Mouse (Mus musculus) CH12.LX (cell line): Measurements from ENCODE around the gene Ap3d1. TPM values are rescaled to one million over a fixed set of nuclear protein-coding genes. Genes with fewer than 3 reads are reported as not detected.

ENCODE experiments used
- DNase-seq: peaks from one replicate; pipeline ENCODE4 v3.0.0-alpha.2; 2013; ENCODE audit errors: extremely low read depth
- H3K27ac ChIP-seq: 2 replicates; pipeline ENCODE4 v1.5.1; 2012; ENCODE audit warnings: low read depth, mild to moderate bottlenecking, control low read depth, moderate library complexity; ENCODE audit not compliant: insufficient read depth
- H3K27me3 ChIP-seq: replicated peaks from 2 replicates; pipeline ENCODE3; 2012; ENCODE audit warnings: inconsistent platforms
- H3K36me3 ChIP-seq, 2 experiments: replicated peaks in 1 of 2; 2 replicates each; pipeline versions ENCODE3 to v1.6.1; 2012; ENCODE audit warnings: inconsistent platforms in 1 of 2, low read length in 1 of 2, mild to moderate bottlenecking in 1 of 2, mixed read lengths in 1 of 2, moderate library complexity in 1 of 2; ENCODE audit not compliant: control insufficient read depth in 1 of 2, insufficient read depth in 1 of 2
- H3K4me1 ChIP-seq, 2 experiments: 2 replicates each; pipeline ENCODE4 v1.6.1; 2012; ENCODE audit warnings: inconsistent platforms in 1 of 2, moderate library complexity in 1 of 2; ENCODE audit not compliant: insufficient read depth in 2 of 2, control insufficient read depth in 1 of 2
- H3K4me2 ChIP-seq: 2 replicates; pipeline ENCODE4 v1.6.1; 2012; ENCODE audit warnings: low read depth, mild to moderate bottlenecking, control low read depth; ENCODE audit not compliant: poor library complexity, insufficient read depth, severe bottlenecking
- H3K4me3 ChIP-seq, 3 experiments: fragments of 150-350 bp in 1 of 3; sonication (generic) in 1 of 3; replicated peaks in 1 of 3; 2 replicates each; pipeline versions ENCODE3 to v1.5.1; 2011 to 2012; ENCODE audit warnings: low read depth in 2 of 3, low read length in 2 of 3, mild to moderate bottlenecking in 2 of 3, moderate library complexity in 2 of 3, control low read depth in 1 of 3, improper control_type of control experiment in 1 of 3, inconsistent platforms in 1 of 3, mixed read lengths in 1 of 3; ENCODE audit not compliant: poor library complexity in 1 of 3
- H3K79me2 ChIP-seq: replicated peaks from 2 replicates; pipeline ENCODE4 v1.6.1; 2012; ENCODE audit warnings: mild to moderate bottlenecking, moderate library complexity; ENCODE audit not compliant: control insufficient read depth, poor library complexity, insufficient read depth, severe bottlenecking; ENCODE audit errors: extremely low read depth
- H3K9ac ChIP-seq: 2 replicates; pipeline ENCODE4 v1.6.1; 2012; ENCODE audit warnings: low read depth, mild to moderate bottlenecking, control low read depth, moderate library complexity; ENCODE audit not compliant: insufficient read depth
- H3K9me3 ChIP-seq: replicated peaks from 2 replicates; pipeline ENCODE3; 2012; ENCODE audit warnings: low read length, inconsistent platforms, mixed read lengths
- CHD1 ChIP-seq: IDR thresholded peaks from 2 replicates; pipeline ENCODE4 v1.6.1; 2012; ENCODE audit warnings: low read depth, low read length, improper control_type of control experiment, inconsistent platforms
- CTCF ChIP-seq, 2 experiments: IDR thresholded peaks in 1 of 2; conservative IDR thresholded peaks in 1 of 2; 2 replicates each; pipeline ENCODE4 v1.5.1; 2011 to 2012; ENCODE audit warnings: low read depth in 2 of 2, low read length in 2 of 2, improper control_type of control experiment in 1 of 2, inconsistent platforms in 1 of 2, mild to moderate bottlenecking in 1 of 2, moderate library complexity in 1 of 2
- E2F4 ChIP-seq: IDR thresholded peaks from 2 replicates; pipeline ENCODE4 v1.6.1; 2011; ENCODE audit warnings: low read depth, low read length, improper control_type of control experiment; ENCODE audit not compliant: insufficient replicate concordance
- ELF1 ChIP-seq: IDR thresholded peaks from 2 replicates; pipeline ENCODE4 v1.6.1; 2014; ENCODE audit warnings: low read depth, mild to moderate bottlenecking, inconsistent platforms, low read length, improper control_type of control experiment
- EP300 ChIP-seq: IDR thresholded peaks from 2 replicates; pipeline ENCODE4 v1.6.1; 2011; ENCODE audit warnings: low read length, improper control_type of control experiment
- ETS1 ChIP-seq: conservative IDR thresholded peaks from 2 replicates; pipeline ENCODE4 v1.6.1; 2012; ENCODE audit warnings: low read depth, mild to moderate bottlenecking, inconsistent platforms, low read length, improper control_type of control experiment, moderate library complexity
- GABPA ChIP-seq: IDR thresholded peaks from 2 replicates; pipeline ENCODE4 v1.6.1; 2012; ENCODE audit warnings: low read depth, low read length, improper control_type of control experiment, inconsistent platforms; ENCODE audit not compliant: insufficient replicate concordance
- HCFC1 ChIP-seq: IDR thresholded peaks from 2 replicates; pipeline ENCODE4 v1.6.1; 2012; ENCODE audit warnings: low read depth, mild to moderate bottlenecking, inconsistent platforms, low read length, improper control_type of control experiment
- IRF4 ChIP-seq: IDR thresholded peaks from 2 replicates; pipeline ENCODE4 v1.6.1; 2014; ENCODE audit warnings: low read depth, mild to moderate bottlenecking, inconsistent platforms, low read length, improper control_type of control experiment
- JUND ChIP-seq: conservative IDR thresholded peaks from 2 replicates; pipeline ENCODE4 v1.6.1; 2011; ENCODE audit warnings: low read depth, low read length, improper control_type of control experiment
- KAT2A ChIP-seq: IDR thresholded peaks from 2 replicates; pipeline ENCODE4 v1.6.1; 2012; ENCODE audit warnings: low read length, improper control_type of control experiment, inconsistent platforms; ENCODE audit not compliant: insufficient replicate concordance
- MAFK ChIP-seq: IDR thresholded peaks from 2 replicates; pipeline ENCODE4 v1.6.1; 2011; ENCODE audit warnings: low read length, improper control_type of control experiment; ENCODE audit not compliant: insufficient replicate concordance
- MAX ChIP-seq: IDR thresholded peaks from 2 replicates; pipeline ENCODE4 v1.6.1; 2011; ENCODE audit warnings: low read length, improper control_type of control experiment
- MAZ ChIP-seq: IDR thresholded peaks from 2 replicates; pipeline ENCODE4 v1.6.1; 2012; ENCODE audit warnings: low read depth, mild to moderate bottlenecking, inconsistent platforms, low read length, improper control_type of control experiment, moderate library complexity
- MEF2A ChIP-seq: IDR thresholded peaks from 2 replicates; pipeline ENCODE4 v1.6.1; 2014; ENCODE audit warnings: low read depth, mild to moderate bottlenecking, inconsistent platforms, low read length, improper control_type of control experiment, borderline replicate concordance
- MXI1 ChIP-seq: IDR thresholded peaks from 2 replicates; pipeline ENCODE4 v1.6.1; 2011; ENCODE audit warnings: mild to moderate bottlenecking, low read depth, low read length, improper control_type of control experiment
- MYC ChIP-seq: IDR thresholded peaks from 2 replicates; pipeline ENCODE4 v1.6.1; 2011; ENCODE audit warnings: low read depth, mild to moderate bottlenecking, improper control_type of control experiment, low read length
- NELFE ChIP-seq: IDR thresholded peaks from 2 replicates; pipeline ENCODE4 v1.6.1; 2011; ENCODE audit warnings: low read depth, low read length, improper control_type of control experiment
- NRF1 ChIP-seq: IDR thresholded peaks from 2 replicates; pipeline ENCODE4 v1.6.1; 2014; ENCODE audit warnings: low read depth, mild to moderate bottlenecking, inconsistent platforms, low read length, improper control_type of control experiment, moderate library complexity
- PAX5 ChIP-seq: IDR thresholded peaks from 2 replicates; pipeline ENCODE4 v1.6.1; 2012; ENCODE audit warnings: low read length, inconsistent platforms, mixed read lengths
- POLR2A ChIP-seq: IDR thresholded peaks from 2 replicates; pipeline ENCODE4 v1.6.1; 2011; ENCODE audit warnings: low read depth, mild to moderate bottlenecking, improper control_type of control experiment, low read length
- POLR2AphosphoS2 ChIP-seq: IDR thresholded peaks from 2 replicates; pipeline ENCODE4 v1.6.1; 2011; ENCODE audit warnings: low read depth, low read length, improper control_type of control experiment
- RAD21 ChIP-seq: IDR thresholded peaks from 2 replicates; pipeline ENCODE4 v1.6.1; 2011; ENCODE audit warnings: low read depth, mild to moderate bottlenecking, low read length, improper control_type of control experiment, moderate library complexity
- RCOR1 ChIP-seq: conservative IDR thresholded peaks from 2 replicates; pipeline ENCODE4 v1.6.1; 2012; ENCODE audit warnings: low read depth, mild to moderate bottlenecking, inconsistent platforms, low read length, improper control_type of control experiment
- SIN3A ChIP-seq: IDR thresholded peaks from 2 replicates; pipeline ENCODE4 v1.6.1; 2012; ENCODE audit warnings: low read length, improper control_type of control experiment, inconsistent platforms
- TBP ChIP-seq: conservative IDR thresholded peaks from 2 replicates; pipeline ENCODE4 v1.6.1; 2011; ENCODE audit warnings: low read depth, low read length, improper control_type of control experiment
- UBTF ChIP-seq: IDR thresholded peaks from 2 replicates; pipeline ENCODE4 v1.6.1; 2012; ENCODE audit warnings: low read depth, mild to moderate bottlenecking, inconsistent platforms, low read length, improper control_type of control experiment, moderate library complexity
- USF2 ChIP-seq: conservative IDR thresholded peaks from 2 replicates; pipeline ENCODE4 v1.6.1; 2011; ENCODE audit warnings: low read depth, low read length, improper control_type of control experiment
- ZC3H11A ChIP-seq: IDR thresholded peaks from 2 replicates; pipeline ENCODE4 v1.6.1; 2012; ENCODE audit warnings: low read depth, mild to moderate bottlenecking, inconsistent platforms, low read length, improper control_type of control experiment
- ZKSCAN1 ChIP-seq: IDR thresholded peaks from 2 replicates; pipeline ENCODE4 v1.6.1; 2012; ENCODE audit warnings: low read depth, inconsistent platforms, low read length, improper control_type of control experiment, borderline replicate concordance
- ZMIZ1 ChIP-seq: IDR thresholded peaks from 2 replicates; pipeline ENCODE4 v1.6.1; 2012; ENCODE audit warnings: low read depth, mild to moderate bottlenecking, inconsistent platforms, low read length, improper control_type of control experiment
- ZNF384 ChIP-seq: IDR thresholded peaks from 2 replicates; pipeline ENCODE4 v1.6.1; 2012; ENCODE audit warnings: low read depth, low read length, improper control_type of control experiment, inconsistent platforms
- dilution Hi-C: fragments of 300-500 bp; cut with MboI; formaldehyde crosslinking; loops from 2 replicates; pipeline ENCODE4 v1.14.3; 2020; ENCODE audit warnings: low sequenced_read_pairs; ENCODE audit not compliant: extremely low pct_unique_long_range_greater_than_20kb, extremely low pct_ligation_motif_present
- in situ Hi-C: fragments of 300-500 bp; cut with MboI; formaldehyde crosslinking; loops from 3 replicates; pipeline ENCODE4 v1.14.3; 2019; ENCODE audit warnings: low sequenced_read_pairs, low pct_ligation_motif_present, low pct_unique_long_range_greater_than_20kb, mixed read lengths
- polyA plus RNA-seq: library from polyadenylated mRNA; unstranded; fragments of >175 nt; gene quantifications from 2 replicates; pipeline ENCODE4 v1.2.1, GENCODE M21; 2012; ENCODE audit warnings: low read depth; ENCODE audit not compliant: insufficient read length
- total RNA-seq, 2 experiments: library from RNA; depleted of rRNA; stranded (reverse); fragments of 300-350 nt in 1 of 2; fragments of >200 nt in 1 of 2; gene quantifications; 2 replicates each; pipeline ENCODE4 v1.2.3; 2012 to 2014

Ap3d1 gene
- total and polyA plus RNA-seq, 3 experiments, result 28.4 to 57.0 (median 49.4) TPM

DNA sequence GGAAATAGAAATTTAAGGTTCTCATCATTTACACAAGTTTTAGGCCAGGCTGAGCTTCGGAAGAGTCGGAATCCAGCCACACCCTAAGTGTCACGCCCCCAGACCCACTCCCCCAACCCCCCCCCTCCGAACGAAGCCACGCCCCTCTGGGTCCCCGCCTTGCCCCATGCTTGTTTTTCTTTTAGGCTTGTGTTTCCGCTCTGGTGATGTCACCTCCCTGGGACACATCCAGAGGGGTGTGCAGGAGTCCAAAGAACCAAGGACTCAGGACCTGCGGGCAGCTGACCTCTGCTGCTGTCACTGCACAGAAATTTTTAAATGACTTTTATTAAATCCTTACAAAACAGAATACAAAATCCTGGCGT, 77.1 kb downstream of the Ap3d1 start:
- peaks cover 13 to 74% of the 10 kb centered on the region in 2 experiments for H3K4me1 ChIP-seq
- no peak overlapping the region for H3K4me2 ChIP-seq

GRCm38 (mm10) chr10:80664197-80665015, 77.7 kb downstream of the Ap3d1 start:
- DNase-seq, result no peak
- Histone ChIP-seq H3K4me2 (no peak overlapping the region), H3K9me3 (no peaks in the 10 kb centered on the region), H3K9ac (no peak overlapping the region), H3K79me2 (no peaks in the 10 kb centered on the region), H3K36me3 (peaks cover 39 to 43% of the 10 kb centered on the region in 2 experiments), H3K27ac (peak overlapping the region; percentile 88), H3K27me3 (no peaks in the 10 kb centered on the region), H3K4me3 (no peak overlapping the region), H3K4me1 (peaks cover 13 to 68% of the 10 kb centered on the region in 2 experiments)
- in situ Hi-C loops, result no loop called here
- dilution Hi-C loops, result no loop called here
- TF ChIP-seq E2F4 (no peak), IRF4 (0 out of 2 replicates have a peak, but pooled peaks have one; percentile 19), MYC (no peak), SIN3A (no peak), JUND (no peak), ELF1 (0 out of 2 replicates have a peak, but pooled peaks have one; percentile 28), NRF1 (no peak), RAD21 (no peak), EP300 (no peak), POLR2AphosphoS2 (no peak), UBTF (no peak), MAFK (no peak), RCOR1 (no peak), TBP (no peak), NELFE (no peak), MAZ (no peak), POLR2A (peak; percentile 20; the same call in 1 of the 2 replicates), HCFC1 (no peak), ZMIZ1 (no peak; the same call in 1 of the 2 replicates), USF2 (no peak), CTCF (conservative IDR thresholded peaks at IDR 0.05 in 1 of 2, IDR thresholded peaks at IDR 0.05 in 1 of 2; ENCODE audit: low read depth in 2 of 2, low read length in 2 of 2) (no peak), CHD1 (no peak), ZC3H11A (no peak), GABPA (no peak), ZNF384 (peak; percentile 87), MAX (no peak), KAT2A (no peak), ETS1 (no peak), PAX5 (no peak), MXI1 (peak; percentile 30; the same call in 1 of the 2 replicates), MEF2A (no peak; the same call in 1 of the 2 replicates)

More for the DNA sequence above, 77.1 kb downstream of the Ap3d1 start:
- TF ChIP-seq USF2 (no peak), ZKSCAN1 (no peak)
- TF ChIP-seq, all 38 proteins: peak for 0
- Histone ChIP-seq H3K9me3 (no peaks in the 10 kb centered on the region), H3K27ac (peak overlapping the region; percentile 71), H3K4me3 (no peak overlapping the region), H3K9ac (no peak overlapping the region), H3K36me3 (peaks cover 45 to 49% of the 10 kb centered on the region in 2 experiments), H3K79me2 (no peaks in the 10 kb centered on the region), H3K27me3 (no peaks in the 10 kb centered on the region)
- in situ Hi-C loops (no loop called here), dilution Hi-C loops (no loop called here)
- DNase-seq, result no peak
